Mouse (Mus musculus): ENCODE measurements around the gene 1700125H20Rik.
"Not testable (repeated sequence)": the region's sequence is repeated elsewhere in the genome, so short reads cannot be mapped to it uniquely, and the experiment has no call there.

- not testable (repeated sequence) for TF ChIP-seq POLR2A (IDR thresholded peaks at IDR 0.05; ENCODE audit: borderline replicate concordance, extremely low read depth, low read depth, low read length); CTCF (IDR thresholded peaks at IDR 0.05; ENCODE audit: insufficient read depth, low read length)
Observed at GRCm38 (mm10) chr11:85163014-85163413, 7.2 kb upstream of the 1700125H20Rik start.

Data from lung, adult 2 months (tissue).